Mouse (Mus musculus) common myeloid progenitor, adult 5-6 weeks (primary cell): ENCODE measurements around the gene Ap4b1. TPM values are rescaled to one million over a fixed set of nuclear protein-coding genes. Genes with fewer than 3 reads are reported as not detected.

ENCODE experiments used
- ATAC-seq: replicated peaks from 2 replicates; pipeline ENCODE4 v1.8.0; 2016; ENCODE audit warnings: low read depth, mild to moderate bottlenecking, moderate TSS enrichment, inconsistent platforms; ENCODE audit not compliant: poor library complexity, severe bottlenecking
- total RNA-seq: library from RNA; stranded (forward); fragments of 200-1000, 187-1606 nt; gene quantifications from 2 replicates; pipeline ENCODE4 v1.2.3, GENCODE M21; 2017

Gene Ap4b1
- total RNA-seq, 1 experiment from 2014 or later: 15.3 TPM

DNA sequence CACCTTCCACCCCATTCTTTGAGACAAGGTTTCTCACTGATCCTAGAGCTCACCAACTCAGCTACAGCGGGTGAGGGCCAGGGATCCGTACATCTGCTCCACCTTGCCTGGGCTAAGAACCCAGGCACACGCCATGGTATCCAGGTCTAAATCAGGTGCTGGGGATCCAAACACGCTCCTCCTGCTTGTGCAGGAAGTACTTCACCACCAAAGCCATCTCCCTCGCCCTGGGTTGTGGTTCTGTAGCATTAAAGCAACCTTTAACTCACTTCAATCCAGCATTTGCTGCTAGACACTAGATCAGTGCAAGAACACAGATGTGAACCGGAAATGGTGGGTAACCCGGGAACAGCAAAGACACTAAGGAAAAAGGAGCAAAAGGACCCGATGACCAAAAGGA lies 42.6 kb downstream of the Ap4b1 start:
- no peak for ATAC-seq

DNA sequence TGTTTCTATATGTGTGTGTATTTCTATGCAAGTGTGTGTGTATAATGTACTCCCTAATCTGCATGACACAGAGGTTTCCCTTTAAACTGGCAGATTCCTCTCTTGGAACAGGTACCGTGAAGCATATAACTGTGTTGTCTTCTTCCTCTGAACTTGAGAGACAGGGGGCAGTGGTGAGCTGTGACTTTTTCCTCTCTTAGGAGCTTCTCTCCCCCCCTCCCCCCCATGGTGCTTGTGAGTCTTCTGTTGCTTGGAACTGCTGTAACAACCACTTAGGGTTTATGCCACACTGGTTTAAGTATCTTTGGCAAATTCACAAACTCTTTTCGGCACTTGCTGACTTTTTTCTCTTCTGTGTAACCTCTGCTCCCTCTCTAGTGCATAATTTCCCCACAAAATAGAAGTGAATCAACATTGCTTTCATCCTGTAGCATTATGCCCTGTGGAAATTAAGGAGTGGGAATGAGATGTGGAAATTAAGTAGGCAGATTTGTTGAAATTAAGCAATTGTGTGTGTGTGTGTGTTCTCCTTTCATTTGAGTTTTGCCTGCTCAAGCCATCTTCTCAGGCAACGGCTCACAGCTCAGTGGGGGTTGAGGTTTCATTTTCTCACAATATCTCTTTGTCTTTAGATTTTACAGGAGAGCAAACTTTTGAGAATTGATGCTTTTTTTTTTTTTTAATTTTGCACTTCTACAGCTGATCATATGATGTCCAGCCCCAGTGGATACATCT lies 43.4 kb downstream of the Ap4b1 start:
- ATAC-seq: peak; percentile 87

GRCm38 (mm10) chr3:103853804-103854203 lies 44.5 kb downstream of the Ap4b1 start:
- no peak for ATAC-seq

GRCm38 (mm10) chr3:103857036-103857805 lies 47.9 kb downstream of the Ap4b1 start:
- no peak for ATAC-seq

- no peak for ATAC-seq
Measured at GRCm38 (mm10) chr3:103857977-103858563, 48.8 kb downstream of the Ap4b1 start.

DNA sequence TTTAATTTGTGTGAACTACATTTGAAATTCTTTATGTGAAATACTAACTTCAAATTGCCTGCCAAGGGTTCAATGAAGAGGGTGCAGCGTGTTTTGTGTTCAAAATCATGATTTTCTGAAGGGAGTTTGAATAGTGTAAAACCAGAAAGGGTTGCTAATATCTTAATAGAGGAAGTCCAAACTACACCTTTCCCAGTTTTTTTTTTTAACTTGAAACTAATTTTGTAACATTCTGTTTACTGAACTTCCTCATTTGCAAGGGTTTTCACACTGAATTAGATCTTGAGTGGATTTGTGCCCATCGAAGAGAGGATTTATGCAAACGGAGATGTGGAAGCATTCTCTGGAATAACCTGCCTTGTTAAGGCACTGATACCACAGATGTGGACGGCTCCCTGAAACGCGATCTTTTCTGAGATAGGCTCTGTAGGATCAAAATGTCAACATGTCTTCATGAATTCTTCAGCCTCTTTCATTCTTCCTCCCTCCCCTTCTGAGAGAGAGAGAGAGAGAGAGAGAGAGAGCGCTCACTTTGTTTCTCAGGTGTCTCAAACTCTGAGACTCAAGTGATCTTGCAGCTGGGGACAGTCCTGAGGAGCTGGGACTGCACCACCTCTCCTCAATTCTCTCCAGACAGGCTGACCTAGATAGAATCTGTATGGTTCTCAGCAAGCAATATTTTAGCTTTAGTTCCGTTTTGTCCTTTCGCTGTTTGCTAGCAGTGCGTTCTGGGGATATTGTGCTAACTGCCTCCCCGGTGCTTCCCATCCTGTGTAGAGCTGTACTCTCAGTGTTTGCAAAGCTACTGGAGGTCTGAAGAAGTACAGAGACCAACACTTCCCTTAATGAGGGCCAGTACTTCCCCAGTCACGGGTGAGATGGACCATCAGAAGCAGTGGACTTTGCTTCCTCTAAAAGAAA lies 49.8 kb downstream of the Ap4b1 start, which contains the start of gene Ptpn22:
TSS of gene Ptpn22 (plus strand) at position 915 of the 921 bp plus-strand sequence.
- ATAC-seq: peak; percentile 46

- peak; percentile 86 for ATAC-seq
Measured at GRCm38 (mm10) chr3:103859851-103860391, 50.6 kb downstream of the Ap4b1 start.

DNA sequence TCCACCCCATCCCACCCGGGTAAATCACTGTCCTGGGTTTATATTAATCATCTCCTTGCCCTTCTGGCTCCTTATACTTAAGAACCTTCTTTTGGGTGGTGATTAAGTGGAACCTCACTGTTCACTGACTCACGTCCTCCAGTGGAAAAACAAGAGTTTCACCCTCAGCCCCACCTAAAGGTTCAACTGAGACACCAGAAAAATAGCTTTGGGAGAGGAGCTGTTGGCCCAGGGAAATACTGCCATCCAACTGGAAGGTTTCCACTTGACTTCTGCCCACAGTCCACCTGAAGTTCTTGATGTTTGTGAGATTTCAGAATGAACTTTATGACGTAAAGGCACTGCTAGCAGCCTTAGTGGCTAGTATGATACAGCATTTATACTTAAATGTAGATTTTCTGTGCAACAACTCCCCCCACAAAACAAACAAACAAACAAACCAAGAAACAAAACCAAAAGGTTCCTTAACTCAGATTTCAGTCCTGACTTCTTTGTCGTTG lies 53.5 kb downstream of the Ap4b1 start:
- ATAC-seq: no peak

GRCm38 (mm10) chr3:103864200-103864599 lies 54.9 kb downstream of the Ap4b1 start:
- ATAC-seq: no peak

GRCm38 (mm10) chr3:103867424-103867971 lies 58.2 kb downstream of the Ap4b1 start:
- ATAC-seq: no peak

DNA sequence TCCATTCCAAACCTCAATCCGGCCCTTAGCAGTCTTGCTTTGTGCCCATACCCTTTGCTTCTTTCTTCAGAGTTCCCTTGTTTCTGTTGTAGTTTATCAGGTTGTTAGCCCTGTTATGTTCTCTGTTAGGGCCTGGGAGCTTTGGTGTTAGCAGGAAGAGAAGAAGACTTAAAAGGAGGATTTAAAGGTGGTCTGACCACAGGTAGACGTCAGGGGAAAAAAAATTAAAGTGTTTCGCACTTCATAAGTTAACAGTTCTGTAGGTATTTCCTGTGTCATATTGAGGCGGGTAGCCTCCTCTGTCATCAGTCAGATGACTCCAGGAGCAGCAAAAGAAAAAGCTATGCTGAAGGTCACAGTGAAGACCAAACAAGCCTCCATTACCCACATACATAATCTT lies 58.7 kb downstream of the Ap4b1 start:
- no peak for ATAC-seq

Other genes starting within 250 kb of the Ap4b1 start
- not detected in 2 replicates for gene Syt6, start 234.3 kb upstream of the Ap4b1 start, total RNA-seq
- 0.73 and 1.1 TPM in 2 replicates for gene Atg4a-ps, start 163.5 kb upstream of the Ap4b1 start, total RNA-seq
- gene Olfml3, start 71.5 kb upstream of the Ap4b1 start, total RNA-seq: 0.15 and 0.73 TPM in 2 replicates
- not detected in 2 replicates for gene Gm10964, start 70.2 kb upstream of the Ap4b1 start, total RNA-seq
- 75.4 and 87.3 TPM in 2 replicates for gene Hipk1, start 18.0 kb upstream of the Ap4b1 start, total RNA-seq
- gene Dclre1b, start 76 bp upstream of the Ap4b1 start, total RNA-seq: 14.7 and 17.2 TPM in 2 replicates
- gene Gm43064, start 53 bp downstream of the Ap4b1 start, total RNA-seq: not detected in 2 replicates
- gene Bcl2l15, start 23.1 kb downstream of the Ap4b1 start, total RNA-seq: 0.39 and 4.5 TPM in 2 replicates
- 27.9 and 35.2 TPM in 2 replicates for gene Ptpn22, start 50.3 kb downstream of the Ap4b1 start, total RNA-seq
- gene Rsbn1, start 104.6 kb downstream of the Ap4b1 start, total RNA-seq: 45.7 and 47.0 TPM in 2 replicates
- 33.9 and 39.8 TPM in 2 replicates for gene Phtf1, start 158.6 kb downstream of the Ap4b1 start, total RNA-seq